Mouse (Mus musculus): ENCODE measurements around the gene C030005K15Rik. TPM values are rescaled to one million over a fixed set of nuclear protein-coding genes. Genes with fewer than 3 reads are reported as not detected.

C030005K15Rik gene
- polyA plus RNA-seq, 1 experiment: not detected

DNA sequence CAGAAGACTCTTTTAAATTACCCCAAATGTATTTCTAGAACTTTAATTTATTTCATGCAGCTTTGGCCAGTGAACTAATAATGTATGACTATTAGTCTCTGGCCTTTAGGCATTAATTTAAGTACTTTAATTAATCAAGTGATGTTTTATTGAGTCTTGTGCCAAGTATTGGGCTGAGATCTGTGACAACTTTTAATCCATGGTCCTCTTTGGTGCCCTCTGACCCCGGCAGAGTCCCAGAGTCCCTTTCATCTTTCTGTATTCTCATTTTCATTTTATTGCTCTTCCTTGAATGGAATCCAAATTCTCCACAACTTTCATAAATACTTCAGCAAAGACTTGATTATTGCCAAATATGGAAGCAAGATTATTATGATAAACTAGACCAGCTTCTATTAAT, 5.9 kb downstream of the C030005K15Rik start:
- Histone ChIP-seq H3K27ac (ENCODE audit: insufficient read depth, low read length) (no peak overlapping the region), H3K9ac (ENCODE audit: low read depth, poor library complexity, severe bottlenecking) (no peak overlapping the region), H3K27me3 (ENCODE audit: control insufficient read depth, insufficient read depth, low read length, poor library complexity, severe bottlenecking) (no peaks in the 10 kb centered on the region), H3K36me3 (ENCODE audit: control insufficient read depth, insufficient read depth, low read length, poor library complexity, severe bottlenecking) (no peaks in the 10 kb centered on the region), H3K9me3 (replicated peaks; ENCODE audit: control insufficient read depth, insufficient read depth, low read length, poor library complexity, severe bottlenecking) (no peaks in the 10 kb centered on the region), H3K4me1 (ENCODE audit: control insufficient read depth, insufficient read depth, low read length) (no peaks in the 10 kb centered on the region), H3K4me3 (ENCODE audit: low read depth, low read length) (no peak overlapping the region)
- TF ChIP-seq EP300 (IDR thresholded peaks at IDR 0.05; ENCODE audit: insufficient read depth, low read depth, low read length) (no peak), CTCF (IDR thresholded peaks at IDR 0.05; ENCODE audit: low read depth, low read length) (no peak), POLR2A (IDR thresholded peaks at IDR 0.05; ENCODE audit: insufficient read depth, low read length) (no peak)

DNA sequence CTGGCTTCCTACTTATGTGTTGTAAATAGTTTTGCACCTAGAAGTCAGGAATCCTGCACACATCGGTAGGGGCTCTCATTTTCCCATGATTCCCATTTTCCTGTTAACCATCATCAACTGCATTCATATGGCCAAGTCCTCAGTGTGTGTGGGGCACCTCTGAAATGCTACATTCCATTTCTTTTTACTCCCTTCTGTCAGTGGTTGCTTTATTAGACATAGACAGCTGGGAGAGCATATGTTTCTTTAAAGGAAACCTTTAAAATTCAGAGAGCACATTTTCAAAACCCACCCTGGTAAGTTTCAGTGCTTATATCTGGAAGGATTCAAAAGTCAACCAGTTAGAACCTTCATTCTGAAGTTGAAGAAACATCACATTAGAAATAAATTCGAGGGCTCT, 8.5 kb downstream of the C030005K15Rik start:
- Histone ChIP-seq H3K9me3 (replicated peaks; ENCODE audit: control insufficient read depth, insufficient read depth, low read length, poor library complexity, severe bottlenecking) (no peaks in the 10 kb centered on the region), H3K4me3 (ENCODE audit: low read depth, low read length) (no peak overlapping the region), H3K27ac (ENCODE audit: insufficient read depth, low read length) (no peak overlapping the region), H3K4me1 (ENCODE audit: control insufficient read depth, insufficient read depth, low read length) (no peaks in the 10 kb centered on the region), H3K36me3 (ENCODE audit: control insufficient read depth, insufficient read depth, low read length, poor library complexity, severe bottlenecking) (no peaks in the 10 kb centered on the region), H3K9ac (ENCODE audit: low read depth, poor library complexity, severe bottlenecking) (no peak overlapping the region), H3K27me3 (ENCODE audit: control insufficient read depth, insufficient read depth, low read length, poor library complexity, severe bottlenecking) (no peaks in the 10 kb centered on the region)
- TF ChIP-seq EP300 (IDR thresholded peaks at IDR 0.05; ENCODE audit: insufficient read depth, low read depth, low read length) (no peak), CTCF (IDR thresholded peaks at IDR 0.05; ENCODE audit: low read depth, low read length) (no peak), POLR2A (IDR thresholded peaks at IDR 0.05; ENCODE audit: insufficient read depth, low read length) (no peak)

- no peak overlapping the region for H3K4me3 ChIP-seq (ENCODE audit: low read depth, low read length)
- TF ChIP-seq CTCF (IDR thresholded peaks at IDR 0.05; ENCODE audit: low read depth, low read length): no peak
- TF ChIP-seq EP300 (IDR thresholded peaks at IDR 0.05; ENCODE audit: insufficient read depth, low read depth, low read length): no peak
- no peak for TF ChIP-seq POLR2A (IDR thresholded peaks at IDR 0.05; ENCODE audit: insufficient read depth, low read length)
- H3K36me3 ChIP-seq (ENCODE audit: control insufficient read depth, insufficient read depth, low read length, poor library complexity, severe bottlenecking): no peaks in the 10 kb centered on the region
- H3K9me3 ChIP-seq (replicated peaks; ENCODE audit: control insufficient read depth, insufficient read depth, low read length, poor library complexity, severe bottlenecking): no peaks in the 10 kb centered on the region
- no peaks in the 10 kb centered on the region for H3K4me1 ChIP-seq (ENCODE audit: control insufficient read depth, insufficient read depth, low read length)
- H3K9ac ChIP-seq (ENCODE audit: low read depth, poor library complexity, severe bottlenecking): no peak overlapping the region
- no peaks in the 10 kb centered on the region for H3K27me3 ChIP-seq (ENCODE audit: control insufficient read depth, insufficient read depth, low read length, poor library complexity, severe bottlenecking)
- H3K27ac ChIP-seq (ENCODE audit: insufficient read depth, low read length): no peak overlapping the region
Observed at GRCm38 (mm10) chr10:97717233-97717632, 9.3 kb downstream of the C030005K15Rik start.

DNA sequence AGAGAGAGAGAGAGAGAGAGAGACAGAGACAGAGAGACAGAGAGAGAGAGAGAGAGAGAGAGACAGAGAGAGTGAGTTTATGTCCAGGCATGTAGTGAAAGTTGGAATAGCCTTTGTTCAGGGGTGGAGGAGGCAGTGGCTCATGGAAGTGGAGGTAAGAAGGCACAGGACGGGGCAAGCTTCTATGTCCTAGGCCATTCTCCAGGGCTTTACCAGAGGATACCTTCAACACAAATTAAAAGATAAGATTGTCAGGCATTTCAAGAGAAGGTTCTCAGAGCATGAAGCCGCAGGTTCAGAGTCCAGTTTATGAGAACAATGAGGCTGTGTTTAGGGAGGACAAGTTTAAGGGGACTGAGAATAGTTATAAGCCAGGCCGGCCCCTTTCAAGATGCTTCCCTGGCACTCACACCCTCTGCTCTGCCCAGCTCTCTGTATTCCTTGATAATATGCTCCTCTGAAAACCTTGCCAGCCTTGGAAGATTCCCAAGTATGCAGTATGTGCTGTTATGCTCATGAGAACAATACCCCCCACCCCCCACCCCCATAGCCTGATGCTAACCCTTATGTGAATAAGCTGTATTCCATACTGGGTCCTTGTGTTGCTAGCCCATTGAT, 11.2 kb downstream of the C030005K15Rik start:
- no peaks in the 10 kb centered on the region for H3K27me3 ChIP-seq (ENCODE audit: control insufficient read depth, insufficient read depth, low read length, poor library complexity, severe bottlenecking)
- H3K4me1 ChIP-seq (ENCODE audit: control insufficient read depth, insufficient read depth, low read length): no peaks in the 10 kb centered on the region
- no peak overlapping the region for H3K27ac ChIP-seq (ENCODE audit: insufficient read depth, low read length)
- no peak overlapping the region for H3K9ac ChIP-seq (ENCODE audit: low read depth, poor library complexity, severe bottlenecking)
- H3K9me3 ChIP-seq (replicated peaks; ENCODE audit: control insufficient read depth, insufficient read depth, low read length, poor library complexity, severe bottlenecking): no peaks in the 10 kb centered on the region
- TF ChIP-seq EP300 (IDR thresholded peaks at IDR 0.05; ENCODE audit: insufficient read depth, low read depth, low read length) (no peak), CTCF (IDR thresholded peaks at IDR 0.05; ENCODE audit: low read depth, low read length) (no peak), POLR2A (IDR thresholded peaks at IDR 0.05; ENCODE audit: insufficient read depth, low read length) (no peak)
- H3K4me3 ChIP-seq (ENCODE audit: low read depth, low read length): no peak overlapping the region
- no peaks in the 10 kb centered on the region for H3K36me3 ChIP-seq (ENCODE audit: control insufficient read depth, insufficient read depth, low read length, poor library complexity, severe bottlenecking)

DNA sequence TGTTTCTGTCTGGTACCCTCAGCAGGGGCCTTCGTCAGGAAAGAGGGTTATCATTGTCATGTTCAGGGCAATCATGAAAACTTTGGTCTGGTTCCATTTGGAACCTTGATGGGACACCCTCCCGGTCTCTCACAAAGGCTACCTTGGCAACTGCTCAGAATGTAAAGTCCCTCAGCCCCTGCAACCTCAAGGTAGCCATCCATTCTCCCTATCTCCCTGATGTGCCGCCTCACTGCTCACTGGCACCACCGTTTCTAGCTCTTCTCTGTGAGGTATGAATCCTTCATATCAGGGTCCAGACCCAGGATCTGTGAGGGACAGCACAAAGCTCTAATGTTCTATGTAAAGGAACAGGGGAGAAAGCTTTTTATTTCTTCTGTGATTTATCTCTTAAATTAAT, 12.0 kb downstream of the C030005K15Rik start:
- H3K4me1 ChIP-seq (ENCODE audit: control insufficient read depth, insufficient read depth, low read length): no peaks in the 10 kb centered on the region
- H3K9me3 ChIP-seq (replicated peaks; ENCODE audit: control insufficient read depth, insufficient read depth, low read length, poor library complexity, severe bottlenecking): no peaks in the 10 kb centered on the region
- no peak overlapping the region for H3K4me3 ChIP-seq (ENCODE audit: low read depth, low read length)
- H3K36me3 ChIP-seq (ENCODE audit: control insufficient read depth, insufficient read depth, low read length, poor library complexity, severe bottlenecking): no peaks in the 10 kb centered on the region
- H3K27me3 ChIP-seq (ENCODE audit: control insufficient read depth, insufficient read depth, low read length, poor library complexity, severe bottlenecking): no peaks in the 10 kb centered on the region
- H3K27ac ChIP-seq (ENCODE audit: insufficient read depth, low read length): no peak overlapping the region
- TF ChIP-seq POLR2A (IDR thresholded peaks at IDR 0.05; ENCODE audit: insufficient read depth, low read length) (no peak), CTCF (IDR thresholded peaks at IDR 0.05; ENCODE audit: low read depth, low read length) (no peak)
- no peak overlapping the region for H3K9ac ChIP-seq (ENCODE audit: low read depth, poor library complexity, severe bottlenecking)

- TF ChIP-seq CTCF (IDR thresholded peaks at IDR 0.05; ENCODE audit: low read depth, low read length): peak; percentile 14
- no peak for TF ChIP-seq EP300 (IDR thresholded peaks at IDR 0.05; ENCODE audit: insufficient read depth, low read depth, low read length)
- TF ChIP-seq POLR2A (IDR thresholded peaks at IDR 0.05; ENCODE audit: insufficient read depth, low read length): no peak
- no peaks in the 10 kb centered on the region for H3K4me1 ChIP-seq (ENCODE audit: control insufficient read depth, insufficient read depth, low read length)
- H3K27me3 ChIP-seq (ENCODE audit: control insufficient read depth, insufficient read depth, low read length, poor library complexity, severe bottlenecking): no peaks in the 10 kb centered on the region
- H3K27ac ChIP-seq (ENCODE audit: insufficient read depth, low read length): no peak overlapping the region
- H3K36me3 ChIP-seq (ENCODE audit: control insufficient read depth, insufficient read depth, low read length, poor library complexity, severe bottlenecking): no peaks in the 10 kb centered on the region
- no peak overlapping the region for H3K9ac ChIP-seq (ENCODE audit: low read depth, poor library complexity, severe bottlenecking)
- H3K4me3 ChIP-seq (ENCODE audit: low read depth, low read length): no peak overlapping the region
- no peaks in the 10 kb centered on the region for H3K9me3 ChIP-seq (replicated peaks; ENCODE audit: control insufficient read depth, insufficient read depth, low read length, poor library complexity, severe bottlenecking)
Observed at GRCm38 (mm10) chr10:97712687-97713086, 13.9 kb downstream of the C030005K15Rik start.

Data from ES-Bruce4 (cell line).